Mouse (Mus musculus) ES-Bruce4 (cell line): ENCODE measurements around the gene Gm37419. TPM values are rescaled to one million over a fixed set of nuclear protein-coding genes. Genes with fewer than 3 reads are reported as not detected.

Source experiments
- H3K27ac ChIP-seq: 2 replicates; pipeline ENCODE4 v1.5.1; 2012; ENCODE audit warnings: low read length, inconsistent platforms; ENCODE audit not compliant: insufficient read depth
- H3K27me3 ChIP-seq: 2 replicates; pipeline ENCODE4 v1.6.1; 2012; ENCODE audit warnings: mild to moderate bottlenecking, low read length, inconsistent platforms; ENCODE audit not compliant: control insufficient read depth, poor library complexity, insufficient read depth, severe bottlenecking
- H3K36me3 ChIP-seq: 2 replicates; pipeline ENCODE4 v1.6.1; 2012; ENCODE audit warnings: inconsistent platforms, mild to moderate bottlenecking, low read length, moderate library complexity; ENCODE audit not compliant: control insufficient read depth, poor library complexity, insufficient read depth, severe bottlenecking
- H3K4me1 ChIP-seq: one replicate; pipeline ENCODE4 v1.8.1; 2011; ENCODE audit warnings: low read length; ENCODE audit not compliant: control insufficient read depth, insufficient read depth
- H3K4me3 ChIP-seq: 2 replicates; pipeline ENCODE4 v1.5.1; 2011; ENCODE audit warnings: low read depth, mild to moderate bottlenecking, low read length
- H3K9ac ChIP-seq: 2 replicates; pipeline ENCODE4 v1.6.1; 2012; ENCODE audit warnings: low read depth, mild to moderate bottlenecking, inconsistent platforms; ENCODE audit not compliant: poor library complexity, severe bottlenecking
- H3K9me3 ChIP-seq: replicated peaks from 2 replicates; pipeline ENCODE4 v1.6.1; 2012; ENCODE audit warnings: mild to moderate bottlenecking, low read length, inconsistent platforms; ENCODE audit not compliant: control insufficient read depth, poor library complexity, insufficient read depth, severe bottlenecking
- CTCF ChIP-seq: IDR thresholded peaks from one replicate; pipeline ENCODE4 v1.8.1; 2011; ENCODE audit warnings: low read depth, low read length
- EP300 ChIP-seq: IDR thresholded peaks from 2 replicates; pipeline ENCODE4 v1.6.1; 2011; ENCODE audit warnings: low read depth, low read length; ENCODE audit not compliant: insufficient read depth
- POLR2A ChIP-seq: IDR thresholded peaks from one replicate; pipeline ENCODE4 v1.8.1; 2011; ENCODE audit warnings: low read length; ENCODE audit not compliant: insufficient read depth
- polyA plus RNA-seq: library from polyadenylated mRNA; stranded (reverse); fragments of >200 nt; gene quantifications from 2 replicates; pipeline ENCODE4 v1.2.4, GENCODE M21; 2011; ENCODE audit warnings: low read depth; ENCODE audit not compliant: missing spikeins, insufficient read depth, insufficient read length

Gene Gm37419
- polyA plus RNA-seq, 1 experiment, result not detected

GRCm38 (mm10) chr16:23977732-23978131 is 10.6 kb upstream of the Gm37419 start:
- H3K27me3 ChIP-seq, result no peaks in the 10 kb centered on the region
- H3K9ac ChIP-seq, result no peak overlapping the region
- no peak overlapping the region for H3K4me3 ChIP-seq
- no peaks in the 10 kb centered on the region for H3K4me1 ChIP-seq
- H3K36me3 ChIP-seq, result no peaks in the 10 kb centered on the region
- no peaks in the 10 kb centered on the region for H3K9me3 ChIP-seq
- no peak for TF ChIP-seq POLR2A
- TF ChIP-seq EP300, result no peak
- TF ChIP-seq CTCF, result no peak
- H3K27ac ChIP-seq, result no peak overlapping the region

GRCm38 (mm10) chr16:23978495-23978894 is 9.8 kb upstream of the Gm37419 start:
- Histone ChIP-seq H3K4me3 (no peak overlapping the region), H3K27me3 (no peaks in the 10 kb centered on the region), H3K36me3 (no peaks in the 10 kb centered on the region), H3K27ac (no peak overlapping the region), H3K9me3 (no peaks in the 10 kb centered on the region), H3K4me1 (no peaks in the 10 kb centered on the region), H3K9ac (no peak overlapping the region)
- TF ChIP-seq EP300, result no peak
- no peak for TF ChIP-seq CTCF
- no peak for TF ChIP-seq POLR2A

- H3K9ac ChIP-seq, result no peak overlapping the region
- no peaks in the 10 kb centered on the region for H3K27me3 ChIP-seq
- no peak overlapping the region for H3K27ac ChIP-seq
- H3K9me3 ChIP-seq, result no peaks in the 10 kb centered on the region
- no peak overlapping the region for H3K4me3 ChIP-seq
- H3K36me3 ChIP-seq, result no peaks in the 10 kb centered on the region
- no peaks in the 10 kb centered on the region for H3K4me1 ChIP-seq
- TF ChIP-seq CTCF, result no peak
- TF ChIP-seq POLR2A, result no peak
- TF ChIP-seq EP300, result no peak
These were observed 8.8 kb upstream of the Gm37419 start for GRCm38 (mm10) chr16:23979446-23979845.

- Histone ChIP-seq H3K27ac (no peak overlapping the region), H3K9ac (no peak overlapping the region), H3K9me3 (no peaks in the 10 kb centered on the region), H3K27me3 (no peaks in the 10 kb centered on the region), H3K4me3 (no peak overlapping the region), H3K36me3 (no peaks in the 10 kb centered on the region), H3K4me1 (no peaks in the 10 kb centered on the region)
- TF ChIP-seq CTCF (no peak), POLR2A (no peak), EP300 (no peak)
These were observed 7.9 kb upstream of the Gm37419 start for GRCm38 (mm10) chr16:23980201-23980870.

- Histone ChIP-seq H3K9me3 (no peaks in the 10 kb centered on the region), H3K27ac (no peak overlapping the region), H3K36me3 (no peaks in the 10 kb centered on the region), H3K4me1 (no peaks in the 10 kb centered on the region), H3K4me3 (peak overlapping the region; percentile 20), H3K9ac (peak overlapping the region; percentile 43; the same call in 1 of the 2 replicates), H3K27me3 (no peaks in the 10 kb centered on the region)
- TF ChIP-seq POLR2A, result no peak
- TF ChIP-seq CTCF, result no peak
- no peak for TF ChIP-seq EP300
These were observed 7.1 kb upstream of the Gm37419 start for GRCm38 (mm10) chr16:23980991-23981720.
